Mouse (Mus musculus): ENCODE results near the gene Tmem119.

GRCm38 (mm10) chr5:113830796-113831195, 30.5 kb upstream of the Tmem119 start:
- no peak for TF ChIP-seq CTCF (IDR thresholded peaks at IDR 0.05; ENCODE audit: low read depth)
- TF ChIP-seq EP300 (IDR thresholded peaks at IDR 0.05; ENCODE audit: low read depth), result no peak
